Mouse (Mus musculus) brain, embryonic 18.5 days (tissue): ENCODE results near the gene Mindy3.

Experiments used
- DNase-seq: peaks from one replicate; pipeline ENCODE4 v3.0.0-alpha.2; 2012; ENCODE audit warnings: low read depth, low spot score

The Mindy3 gene

GRCm38 (mm10) chr2:12301431-12302170, 117.7 kb downstream of the Mindy3 start, which contains the start of gene Itga8:
Gene Itga8, minus strand, starts transcription at chr2:12301922.
- DNase-seq = no peak

GRCm38 (mm10) chr2:12300449-12301228, 118.6 kb downstream of the Mindy3 start:
- no peak for DNase-seq

- no peak for DNase-seq
These were observed 122.0 kb downstream of the Mindy3 start for GRCm38 (mm10) chr2:12297287-12297686.
